Mouse (Mus musculus): Measurements from ENCODE around the gene Ptges3l.

GRCm38 (mm10) chr11:101370141-101370540 lies 55.0 kb downstream of the Ptges3l start:
- no peak for TF ChIP-seq CTCF (IDR thresholded peaks at IDR 0.05; ENCODE audit: low read depth, low read length)
- no peak for TF ChIP-seq TAL1 (conservative IDR thresholded peaks at IDR 0.05; ENCODE audit: low read depth, low read length)

Measured in G1E (cell line).